In genomic region chr17:71617033-71617362, GRCm38 (mm10) we compare ENCODE assay signal across 8 mouse cellular contexts. TPM values are rescaled to one million over a fixed set of nuclear protein-coding genes. Genes with fewer than 3 reads are reported as not detected.
DNase-seq lines count a peak whose midpoint lies in the region; ATAC-seq lines count a peak whose summit lies in the region.

No protein-coding gene starts in this region.

- peaks cover 55% of the 10 kb centered on the region for H3K79me2 ChIP-seq in macrophage (ENCODE audit: inconsistent target)

- H3K9ac ChIP-seq in kidney, embryonic 14.5 days (ENCODE audit: low read depth, low read length) = peak overlapping the region; percentile 96
- H3K9ac ChIP-seq in forebrain, embryonic 16.5 days (replicated peaks; ENCODE audit: low read depth, low read length) = peak overlapping the region; percentile 81

- peaks cover 15% of the 10 kb centered on the region; the same call in 1 of the 2 replicates for H3K4me1 ChIP-seq in kidney, embryonic 14.5 days (ENCODE audit: control insufficient read depth, insufficient read depth, low read length)
- peaks cover 17% of the 10 kb centered on the region for H3K4me1 ChIP-seq in forebrain, embryonic 16.5 days (replicated peaks; ENCODE audit: control insufficient read depth, insufficient read depth, low read length)

- H3K9me3 ChIP-seq in kidney, embryonic 14.5 days (ENCODE audit: control insufficient read depth, low read length) = no peaks in the 10 kb centered on the region
- no peaks in the 10 kb centered on the region for H3K9me3 ChIP-seq in forebrain, embryonic 16.5 days (ENCODE audit: control insufficient read depth, low read length)

- no peak for DNase-seq in kidney, adult 9 months
- DNase-seq in T-cell, adult 2 months (ENCODE audit: low spot score) = peak; percentile 28
- no peak for DNase-seq in gastrocnemius, adult 18-20 months (ENCODE audit: low spot score)
- DNase-seq in urinary bladder, postnatal 10 days (ENCODE audit: low spot score) = no peak
- DNase-seq in natural killer cell, adult 2 months (ENCODE audit: low spot score in 2 of 2) = no peak

- WGBS in kidney, embryonic 14.5 days = under 1% methylated on average over 10 of the region's 10 CpGs
- WGBS in forebrain, embryonic 16.5 days = under 1% methylated on average over 10 of the region's 10 CpGs
- 1% methylated on average over 9 of the region's 10 CpGs for WGBS in macrophage (ENCODE audit: missing documents)

- peak overlapping the region; percentile 77 for H3K4me2 ChIP-seq in kidney, embryonic 14.5 days (replicated peaks; ENCODE audit: low read depth, low read length)
- peak overlapping the region; percentile 93 for H3K4me2 ChIP-seq in forebrain, embryonic 16.5 days (ENCODE audit: low read length)

- peaks cover 5% of the 10 kb centered on the region; the same call in 1 of the 2 replicates for H3K36me3 ChIP-seq in kidney, embryonic 14.5 days (ENCODE audit: control insufficient read depth, insufficient read depth, low read length)
- no peaks in the 10 kb centered on the region for H3K36me3 ChIP-seq in forebrain, embryonic 16.5 days (ENCODE audit: control insufficient read depth, insufficient read depth)
- no peaks in the 10 kb centered on the region for H3K36me3 ChIP-seq in macrophage (ENCODE audit: inconsistent target)

- no peaks in the 10 kb centered on the region for H3K27me3 ChIP-seq in kidney, embryonic 14.5 days (ENCODE audit: control insufficient read depth, insufficient read depth, low read length)
- H3K27me3 ChIP-seq in forebrain, embryonic 16.5 days (replicated peaks; ENCODE audit: control insufficient read depth, insufficient read depth, low read length) = no peaks in the 10 kb centered on the region

- ATAC-seq in kidney, embryonic 14.5 days (ENCODE audit: low FRiP score, low TSS enrichment) = no peak
- ATAC-seq in forebrain, embryonic 16.5 days = no peak

- H3K27ac ChIP-seq in kidney, embryonic 14.5 days (ENCODE audit: low read depth, low read length) = peak overlapping the region; percentile 74; the same call in 1 of the 2 replicates
- H3K27ac ChIP-seq in forebrain, embryonic 16.5 days (ENCODE audit: low read length) = no peak overlapping the region
- peak overlapping the region; percentile 8; the same call in 1 of the 2 replicates for H3K27ac ChIP-seq in macrophage

- H3K4me3 ChIP-seq in kidney, embryonic 14.5 days (ENCODE audit: low read length) = peak overlapping the region; percentile 99
- peak overlapping the region; percentile 89 for H3K4me3 ChIP-seq in forebrain, embryonic 16.5 days (replicated peaks; ENCODE audit: low read length)
- H3K4me3 ChIP-seq in macrophage (ENCODE audit: inconsistent target) = peak overlapping the region; percentile 79

RNA-seq across cellular contexts. Expression of gene Wdr43, which starts 1.3 kb away (rescaled TPM):
- 75.7 and 121 TPM in 2 replicates for polyA plus RNA-seq in kidney, embryonic 14.5 days (2014; fragmentation: Nextera tagmentation; extraction: Ambion mirVana)
- polyA plus RNA-seq in forebrain, embryonic 16.5 days (2015; fragmentation: Nextera tagmentation; extraction: Ambion mirVana) = 61.1 and 61.9 TPM in 2 replicates
- total RNA-seq in macrophage (2018; cell fraction: chromatin; rRNA removed) = 100 to 1,000 TPM in 21 of 26 experiments, 10 to 100 TPM in 5; 50.8 to 280 (median 144) TPM
- 10 to 100 TPM; 23.2 to 45.6 (median 35.8) TPM for total RNA-seq in macrophage (2018; cell fraction: cytosol; rRNA removed)
- total RNA-seq in macrophage (2018; cell fraction: nucleus; rRNA removed) = 100 to 1,000 TPM in 3 of 26 experiments, 10 to 100 TPM in 23; 37.6 to 195 (median 67.5) TPM
- polyA plus RNA-seq in macrophage (2018) = 27.6 to 77.2 TPM (median 53.6 TPM) in 3 replicates
- total RNA-seq in gastrocnemius, adult 18-20 months (2021) = 10 to 100 TPM; 26.5 to 29.6 TPM

RNA-seq across cellular contexts. Expression of gene Togaram2, which starts 56.1 kb away (rescaled TPM):
- polyA plus RNA-seq in kidney, embryonic 14.5 days (2014; fragmentation: Nextera tagmentation; extraction: Ambion mirVana) = 0.27 and 0.32 TPM in 2 replicates
- 0.54 and 0.60 TPM in 2 replicates for polyA plus RNA-seq in forebrain, embryonic 16.5 days (2015; fragmentation: Nextera tagmentation; extraction: Ambion mirVana)
- not detected for total RNA-seq in macrophage (2018; cell fraction: chromatin; rRNA removed)
- total RNA-seq in macrophage (2018; cell fraction: cytosol; rRNA removed) = under 1 TPM in 1 of 26 experiments, not detected in 25; 0.06 TPM
- total RNA-seq in macrophage (2018; cell fraction: nucleus; rRNA removed) = not detected
- polyA plus RNA-seq in macrophage (2018) = not detected in 3 replicates
- 1 to 10 TPM; 2.4 to 4.9 TPM for total RNA-seq in gastrocnemius, adult 18-20 months (2021)
